Mouse (Mus musculus) frontal cortex, postnatal 10 days (tissue): ENCODE results near the gene Gpx4.

Experiments
- DNase-seq, 2 experiments: peaks; one replicate each; pipeline ENCODE4 v3.0.0; 2022; ENCODE audit warnings: low spot score in 2 of 2, mixed read lengths in 1 of 2

The Gpx4 gene

DNA sequence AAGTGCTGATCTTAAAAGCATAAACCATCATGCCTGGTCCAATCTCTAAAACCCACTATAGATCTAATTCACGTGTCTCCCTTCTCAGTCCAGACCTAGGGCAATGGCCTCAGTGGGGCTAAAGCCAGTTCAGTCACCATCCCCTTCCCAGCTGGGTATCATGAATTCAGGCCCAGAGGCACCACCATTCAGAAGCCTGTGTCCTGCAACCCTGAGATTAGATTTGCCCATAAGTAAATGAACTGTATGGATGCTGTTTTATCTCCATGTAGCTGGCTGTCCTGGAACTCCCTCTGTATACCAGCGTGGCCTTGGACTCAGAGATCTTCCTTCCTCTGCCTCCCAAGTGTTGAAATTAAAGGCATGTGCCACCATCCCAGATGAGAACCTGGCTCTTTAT, 56.1 kb downstream of the Gpx4 start:
- DNase-seq, result no peak

DNA sequence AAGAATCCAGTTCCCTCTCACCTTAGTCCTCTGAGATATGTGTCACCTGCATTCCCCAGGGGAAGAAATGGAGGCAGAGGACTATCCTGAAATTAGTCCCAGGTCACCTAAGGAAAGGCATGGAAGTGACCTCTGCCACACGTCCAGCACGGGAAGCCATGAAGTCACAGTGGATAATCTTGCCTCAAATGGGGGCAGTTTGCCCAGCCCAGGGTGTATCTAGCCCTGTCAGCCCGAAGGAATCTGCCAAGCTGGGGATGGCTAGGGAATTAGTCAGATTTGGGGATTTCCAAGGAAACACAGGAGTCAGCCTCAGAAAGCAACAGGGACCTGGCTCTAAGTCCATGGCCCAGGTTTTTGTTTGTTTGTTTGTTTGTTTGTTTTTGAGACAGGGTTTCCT, 57.2 kb downstream of the Gpx4 start:
- no peak for DNase-seq

GRCm38 (mm10) chr10:80105460-80105859, 58.5 kb downstream of the Gpx4 start, which contains the start of gene Sbno2:
Gene Sbno2, minus strand, starts transcription at chr10:80105571.
- no peak for DNase-seq

DNA sequence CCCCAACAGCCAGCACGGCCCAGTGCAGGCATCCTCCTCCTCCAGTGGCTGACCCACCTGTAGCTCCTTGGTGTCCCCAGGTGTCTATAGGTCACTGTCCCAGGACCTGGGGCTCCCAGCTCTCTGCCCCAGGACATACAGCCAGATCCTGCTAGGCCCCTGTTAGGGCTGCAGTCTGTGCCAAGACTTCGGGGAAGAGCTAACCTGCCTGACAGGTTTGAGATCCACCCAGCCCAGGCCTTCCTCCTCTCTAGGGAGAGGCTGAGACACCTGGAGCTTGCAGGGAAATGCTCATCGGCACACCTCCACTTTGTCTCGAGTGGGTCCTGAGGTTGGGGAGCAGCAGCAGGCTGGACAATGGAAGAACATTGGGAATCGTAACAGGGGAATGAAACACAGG, 59.0 kb downstream of the Gpx4 start:
- DNase-seq, result no peak
